Mouse (Mus musculus): ENCODE results near the gene Map3k15.

DNA sequence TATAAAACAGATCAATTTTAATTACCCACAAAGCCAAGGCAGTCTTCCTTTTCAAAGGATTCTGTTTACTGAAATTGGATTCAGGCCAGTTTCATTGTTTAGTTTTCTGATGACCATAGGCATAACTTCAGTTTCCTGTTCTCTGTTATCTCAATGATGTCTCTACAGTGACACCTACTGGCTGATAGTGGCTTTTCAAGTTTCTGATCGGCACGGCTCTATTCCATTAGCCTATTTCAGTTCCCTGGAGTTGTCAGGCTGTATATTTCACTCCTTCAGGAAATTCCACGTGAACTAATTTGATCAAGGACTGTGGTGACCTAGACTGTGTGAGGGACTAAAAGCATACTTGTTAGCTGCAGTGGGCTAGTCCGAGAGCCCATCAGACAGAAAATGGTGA, 25.0 kb upstream of the Map3k15 start:
- TF ChIP-seq CTCF (IDR thresholded peaks at IDR 0.05; ENCODE audit: control insufficient read depth, insufficient read depth, insufficient replicate concordance, low read depth, low read length) = no peak
- no peak for TF ChIP-seq POLR2A (IDR thresholded peaks at IDR 0.05; ENCODE audit: control insufficient read depth, low read depth, low read length)
